Mouse (Mus musculus) C3H10T1/2 (cell line): ENCODE measurements around the gene Crisp2. TPM values are rescaled to one million over a fixed set of nuclear protein-coding genes. Genes with fewer than 3 reads are reported as not detected.

Source experiments
- polyA plus RNA-seq, 2 experiments: library from polyadenylated mRNA; unstranded; fragments of >200 nt; fragmentation: generic; extraction: Trizol; gene quantifications; one replicate each; pipeline ENCODE4 v1.2.1; 2012; ENCODE audit warnings: missing spikeins in 2 of 2

The Crisp2 gene
- polyA plus RNA-seq, result not detected

DNA sequence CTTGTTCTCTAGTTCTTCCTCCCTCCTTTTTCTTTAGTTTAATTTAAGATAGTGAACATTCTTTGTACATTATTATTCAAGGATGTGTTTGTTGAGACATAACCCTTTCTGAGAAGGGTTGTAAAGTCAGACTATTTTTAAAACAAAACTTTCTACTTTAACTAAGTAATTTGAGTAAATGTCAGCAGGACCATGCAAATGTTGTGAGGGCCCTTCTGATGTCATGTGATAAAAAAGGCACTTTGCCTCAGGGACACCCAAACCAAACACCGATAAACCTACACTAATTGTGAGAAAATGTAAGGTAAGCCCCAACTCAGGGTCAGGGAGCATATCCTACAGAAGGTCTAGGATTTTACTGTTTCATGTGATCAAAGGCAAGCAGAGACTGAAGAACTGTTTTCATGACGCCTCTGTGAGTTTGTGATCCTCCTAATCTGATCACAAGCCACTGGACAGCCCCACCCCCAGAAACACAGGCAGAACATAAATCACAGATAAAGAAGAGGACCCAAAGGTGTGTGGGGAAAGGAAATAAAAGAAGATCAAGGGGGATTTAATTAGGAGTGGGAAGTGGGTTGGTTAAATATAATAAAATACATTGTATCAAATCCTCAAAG lies at the start of gene Crisp2:
TSS of gene Crisp2 (minus strand) at position 51 of the 620 bp plus-strand sequence.

DNA sequence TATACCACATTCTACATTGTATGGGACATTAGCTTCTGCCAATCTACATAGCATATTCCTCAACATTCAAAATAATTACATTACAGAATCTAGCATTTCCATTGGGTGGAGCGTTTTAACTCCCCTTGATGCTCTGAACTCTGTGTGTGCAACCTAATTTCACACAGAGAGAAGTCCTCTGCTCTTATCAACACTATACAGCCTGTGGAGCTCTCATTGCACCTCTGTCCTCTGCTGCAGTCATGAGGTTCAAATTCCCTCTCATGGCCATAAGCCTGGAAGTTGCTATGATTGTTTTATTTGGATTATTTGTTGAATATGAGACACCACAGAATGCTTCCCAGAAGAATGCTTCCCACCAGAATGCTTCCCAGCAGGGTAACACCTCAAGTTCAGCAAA lies 4.1 kb upstream of the Crisp2 start, which contains the start of gene Rhag:
TSS of gene Rhag (plus strand) at position 193 of the 400 bp plus-strand sequence.

DNA sequence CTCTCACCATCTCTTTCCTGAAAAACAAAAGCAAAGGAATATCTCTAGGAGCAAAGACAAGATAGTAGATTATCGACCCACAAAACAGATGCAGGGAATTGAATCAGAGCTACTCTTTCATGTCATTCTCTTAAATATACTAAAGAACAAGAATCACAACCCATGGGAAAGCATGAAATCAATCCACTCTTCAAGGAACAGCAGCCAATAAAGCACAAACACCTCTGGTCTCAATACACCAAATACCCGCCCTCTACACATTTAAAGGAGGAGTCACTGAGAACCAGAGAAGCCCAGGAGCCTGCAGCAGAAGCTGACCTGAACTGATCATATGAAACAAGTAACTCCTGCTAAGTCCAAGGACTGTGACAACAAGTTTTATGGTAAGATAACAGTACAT lies 80.0 kb downstream of the Crisp2 start, which contains the start of gene Esp1:
TSS of gene Esp1 (plus strand) at position 301 of the 400 bp plus-strand sequence.

Other genes with a start within 250 kb of the Crisp2 start
- not detected for gene Esp6, start 245.5 kb downstream of the Crisp2 start, polyA plus RNA-seq
- not detected for gene Esp4, start 208.4 kb downstream of the Crisp2 start, polyA plus RNA-seq
- not detected for gene Esp3, start 174.9 kb downstream of the Crisp2 start, polyA plus RNA-seq
- not detected for gene Esp1, start 79.9 kb downstream of the Crisp2 start, polyA plus RNA-seq
- gene Rhag, start 4.1 kb upstream of the Crisp2 start, polyA plus RNA-seq, result under 1 TPM in 1 of 2 experiments, not detected in 1; 0.04 TPM
- 1 to 10 TPM in 1 of 2 experiments, under 1 TPM in 1; 0.50 to 1.4 TPM for gene 9130008F23Rik, start 73.6 kb upstream of the Crisp2 start, polyA plus RNA-seq
- gene Glyatl3, start 107.3 kb upstream of the Crisp2 start, polyA plus RNA-seq, result not detected
- 10 to 100 TPM in 1 of 2 experiments, under 1 TPM in 1; 0.76 to 10.7 TPM for gene Mut, start 127.7 kb upstream of the Crisp2 start, polyA plus RNA-seq
- 1 to 10 TPM in 1 of 2 experiments, under 1 TPM in 1; 0.37 to 3.3 TPM for gene Cenpq, start 128.0 kb upstream of the Crisp2 start, polyA plus RNA-seq